ENCODE assay signal across 14 mouse cellular contexts in the genomic region with DNA sequence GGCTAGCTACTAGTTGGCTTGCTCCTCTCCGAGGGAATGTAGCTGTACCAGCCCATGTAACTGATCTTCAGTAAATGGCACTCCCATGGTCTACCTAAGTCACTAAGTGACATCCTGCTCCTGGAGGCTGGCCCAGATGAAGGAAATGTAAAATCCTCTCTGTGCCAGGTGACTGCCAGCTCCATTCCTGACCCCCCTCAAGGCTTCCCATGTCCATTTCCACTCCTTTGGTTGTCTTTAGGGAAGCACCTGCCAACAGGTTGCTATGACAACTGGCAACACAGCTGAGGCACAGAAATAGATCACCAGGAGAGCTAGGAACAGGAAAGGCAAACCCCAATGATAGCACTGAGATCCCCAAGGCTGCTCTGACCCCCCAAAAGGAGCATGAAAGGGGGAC.
A peak's percentile ranks its signal among the peaks of the same experiment; 100 is the strongest.
DNase-seq lines count a peak whose midpoint lies in the region; ATAC-seq and TF ChIP-seq lines count a peak whose summit lies in the region.
"Had no signal": no experiment of that assay in that cellular context is flagged by ENCODE, and none has a peak within 500 bp of the region (broad histone marks: within the 10 kb centered on the region; RNA-seq: fewer than 3 reads in every experiment).

No protein-coding gene starts in this region.

- peaks cover 55% of the 10 kb centered on the region for H3K4me1 ChIP-seq in heart, embryonic 12.5 days (replicated peaks)
- peaks cover 24% of the 10 kb centered on the region for H3K4me1 ChIP-seq in cerebellum, adult 2 months (ENCODE audit: control insufficient read depth, insufficient read depth, low read length)
- H3K4me1 ChIP-seq in kidney, embryonic 14.5 days (ENCODE audit: control insufficient read depth, insufficient read depth, low read length), result peaks cover 6% of the 10 kb centered on the region; the same call in 1 of the 2 replicates

- no peaks in the 10 kb centered on the region for H3K36me3 ChIP-seq in heart, embryonic 12.5 days
- no peaks in the 10 kb centered on the region for H3K36me3 ChIP-seq in kidney, embryonic 14.5 days (ENCODE audit: control insufficient read depth, insufficient read depth, low read length)
- H3K36me3 ChIP-seq: lung, embryonic 15.5 days had no signal

- ATAC-seq in heart, embryonic 12.5 days (ENCODE audit: insufficient number of reproducible peaks, low FRiP score), result no peak
- ATAC-seq in kidney, embryonic 14.5 days (ENCODE audit: low FRiP score, low TSS enrichment), result no peak
- ATAC-seq: CD4-positive, CD25-positive, alpha-beta regulatory T cell, adult 4 months; forebrain, embryonic 16.5 days; intestine, embryonic 16.5 days had no signal

- DNase-seq in heart, adult 18-20 months, result peak; percentile 22 to 29
- peak; percentile 88 for DNase-seq in brain, adult 2 months (ENCODE audit: low read depth, low spot score)
- peak; percentile 45 to 72 for DNase-seq in cerebellum, adult 2 months
- peak; percentile 33 for DNase-seq in gastrocnemius, postnatal 14 days
- no peak for DNase-seq in kidney, adult 11 months
- DNase-seq in adrenal gland, adult (ENCODE audit: inconsistent age in 2 of 2, low spot score in 1 of 2), result no peak
- DNase-seq: kidney, postnatal 4 days; thymus, postnatal 14 days had no signal

- H3K4me3 ChIP-seq in heart, embryonic 12.5 days, result no peak overlapping the region
- no peak overlapping the region for H3K4me3 ChIP-seq in cerebellum, adult 2 months (replicated peaks; ENCODE audit: insufficient read depth, low read depth, low read length)
- no peak overlapping the region for H3K4me3 ChIP-seq in kidney, embryonic 14.5 days (ENCODE audit: low read length)
- H3K4me3 ChIP-seq: lung, embryonic 15.5 days had no signal

- intact Hi-C loops in gastrocnemius, postnatal 14 days (cut with DNase I; ENCODE audit: low total_unique reads), result no loop called here

- 71% methylated on average over 1 of the region's 1 CpGs for whole genome bisulfite sequencing in heart, embryonic 12.5 days
- WGBS in cerebellum, adult 2 months, result 24% methylated on average over 1 of the region's 1 CpGs
- WGBS in kidney, embryonic 14.5 days, result 80% methylated on average over 1 of the region's 1 CpGs

- H3K27me3 ChIP-seq in heart, embryonic 12.5 days (replicated peaks), result no peaks in the 10 kb centered on the region
- H3K27me3 ChIP-seq in cerebellum, adult 2 months (ENCODE audit: control insufficient read depth, insufficient read depth, low read length), result no peaks in the 10 kb centered on the region
- no peaks in the 10 kb centered on the region for H3K27me3 ChIP-seq in kidney, embryonic 14.5 days (ENCODE audit: control insufficient read depth, insufficient read depth, low read length)
- H3K27me3 ChIP-seq: lung, embryonic 15.5 days had no signal

- H3K27ac ChIP-seq in heart, embryonic 12.5 days (ENCODE audit: poor library complexity, severe bottlenecking), result no peak overlapping the region
- H3K27ac ChIP-seq in cerebellum, adult 2 months (ENCODE audit: insufficient read depth, low read length), result no peak overlapping the region
- no peak overlapping the region for H3K27ac ChIP-seq in kidney, embryonic 14.5 days (ENCODE audit: low read depth, low read length)
- H3K27ac ChIP-seq: lung, embryonic 15.5 days had no signal

- TF ChIP-seq CTCF in cerebellum, adult 2 months (IDR thresholded peaks at IDR 0.05; ENCODE audit: borderline replicate concordance, insufficient read depth, low read depth, low read length), result no peak

- no peak overlapping the region for H3K9ac ChIP-seq in heart, embryonic 12.5 days
- H3K9ac ChIP-seq in kidney, embryonic 14.5 days (ENCODE audit: low read depth, low read length), result no peak overlapping the region
- H3K9ac ChIP-seq: lung, embryonic 15.5 days had no signal

- H3K4me2 ChIP-seq in heart, embryonic 12.5 days, result no peak overlapping the region
- no peak overlapping the region for H3K4me2 ChIP-seq in kidney, embryonic 14.5 days (replicated peaks; ENCODE audit: low read depth, low read length)
- H3K4me2 ChIP-seq: lung, embryonic 15.5 days had no signal

- H3K9me3 ChIP-seq in heart, embryonic 12.5 days (replicated peaks), result no peaks in the 10 kb centered on the region
- H3K9me3 ChIP-seq in kidney, embryonic 14.5 days (ENCODE audit: control insufficient read depth, low read length), result no peaks in the 10 kb centered on the region
- H3K9me3 ChIP-seq: lung, embryonic 15.5 days had no signal

- no peak for TF ChIP-seq POLR2A in cerebellum, adult 2 months (IDR thresholded peaks at IDR 0.05; ENCODE audit: borderline replicate concordance, insufficient read depth, low read length)

Comparison
In these comparisons a context has a peak if more than half of its experiments do, and no peak if none do; other contexts are left out.
1. DNase-seq: peak in heart, adult 18-20 months (2 of 2), brain, adult 2 months (single experiment), cerebellum, adult 2 months (2 of 2) and gastrocnemius, postnatal 14 days (single experiment); none in kidney, adult 11 months (single experiment) and adrenal gland, adult (0 of 2).